Mouse (Mus musculus): ENCODE results near the gene Mettl24. TPM values are rescaled to one million over a fixed set of nuclear protein-coding genes. Genes with fewer than 3 reads are reported as not detected.

Mettl24 gene
- under 1 TPM; 0.49 to 0.71 TPM for total RNA-seq (2021)
- long read RNA-seq, experiment 1, result 0 reads
- long read RNA-seq, experiment 2, partial matches to known transcripts, result 0 of 1 reads
- long read RNA-seq, experiment 2, other reads (novel, unspliced or antisense), result 0 of 1 reads

DNA sequence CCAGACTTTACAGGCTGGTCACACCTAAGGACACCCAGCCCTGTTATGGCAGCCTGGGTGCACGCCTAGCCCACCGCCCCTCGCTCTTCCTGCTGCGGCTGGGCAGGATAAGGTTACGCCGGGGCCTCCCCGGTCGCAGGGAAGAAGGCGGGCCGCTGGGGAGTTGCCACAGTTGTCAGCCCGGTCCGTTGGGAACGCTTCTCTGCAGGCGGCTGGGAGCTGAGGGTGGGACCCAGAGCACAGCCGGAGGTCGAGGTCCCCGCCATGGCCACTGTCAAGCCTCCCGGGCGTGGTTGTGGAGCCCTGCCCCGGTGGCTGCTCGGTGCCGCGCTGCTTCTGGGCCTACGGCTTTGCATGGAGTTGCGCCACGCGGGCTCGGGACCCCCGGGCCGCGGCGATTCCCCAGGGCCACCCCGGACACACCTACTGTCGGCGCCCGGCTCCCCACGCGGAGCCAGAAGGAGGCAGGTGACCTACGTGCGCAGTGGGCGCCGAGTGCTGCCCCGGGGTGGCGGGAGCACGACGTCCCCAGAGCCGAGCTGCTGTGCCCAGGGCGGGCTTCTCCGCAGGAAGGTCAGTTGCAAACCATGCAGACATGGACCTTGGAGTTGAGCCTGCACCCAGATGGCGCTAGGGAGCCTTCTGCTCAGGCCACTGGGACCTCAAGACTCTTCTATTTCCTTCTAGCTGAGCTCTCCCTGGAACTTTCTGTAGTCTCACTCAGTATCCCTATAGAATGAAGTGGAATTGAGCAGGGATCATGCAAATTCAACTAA, at the start of gene Mettl24:
Gene Mettl24, plus strand, starts transcription at position 191 of the 776 bp plus-strand sequence.
- intact Hi-C loops (cut with DNase I), result loop anchor here (10.0 kb wide), 1 partner anchor 202 kb away; the partner anchor contains the start of genes Cdc40 and Wasf1
- peak; percentile 54 to 69 for DNase-seq

GRCm38 (mm10) chr10:40637331-40637730, 45.8 kb upstream of the Mettl24 start:
- DNase-seq, result no peak
- intact Hi-C loops (cut with DNase I), result no loop called here

DNA sequence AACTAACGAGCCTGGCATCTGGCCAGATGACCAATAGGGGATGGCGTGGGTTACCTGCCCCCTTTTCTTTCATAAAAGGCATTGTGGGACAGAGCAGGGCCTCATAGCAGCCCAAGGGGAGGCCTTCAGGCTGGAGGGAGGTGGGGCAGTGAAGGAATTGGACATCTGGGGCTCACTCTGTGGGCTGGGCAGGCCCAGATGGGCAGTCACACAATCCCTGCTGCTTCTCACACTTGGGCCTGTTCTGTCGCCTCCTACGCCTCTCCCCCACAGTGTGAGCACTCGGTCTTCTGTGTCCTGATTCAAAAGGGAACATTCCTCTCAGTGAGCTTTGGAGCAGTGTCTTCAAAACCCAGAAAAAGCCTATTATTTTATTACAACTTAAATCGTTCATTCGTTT, 44.8 kb upstream of the Mettl24 start:
- intact Hi-C loops (cut with DNase I), result no loop called here
- DNase-seq, result no peak

- no peak for DNase-seq
- intact Hi-C loops (cut with DNase I), result no loop called here
Measured at GRCm38 (mm10) chr10:40638823-40639819, 44.0 kb upstream of the Mettl24 start.

DNA sequence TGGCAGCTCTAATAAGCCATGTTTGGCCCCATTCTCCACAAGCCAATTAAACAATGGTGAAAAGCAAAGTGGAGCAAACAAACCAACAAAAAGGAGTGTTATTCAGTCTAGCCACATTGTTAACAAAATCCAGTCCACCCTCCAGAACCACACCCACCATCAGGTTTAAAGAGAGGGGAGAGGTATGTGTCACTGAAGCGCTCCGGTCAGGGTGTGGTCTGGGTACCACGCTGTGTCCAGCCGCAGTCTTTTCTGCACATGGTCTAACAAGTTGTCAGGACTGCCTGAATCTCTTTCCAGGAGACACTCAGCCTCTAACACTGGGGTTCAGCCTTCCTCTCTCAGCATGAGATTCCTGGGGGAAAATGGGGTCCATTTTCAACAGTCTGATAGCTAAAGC, 42.7 kb upstream of the Mettl24 start:
- intact Hi-C loops (cut with DNase I), result no loop called here
- DNase-seq, result no peak

DNA sequence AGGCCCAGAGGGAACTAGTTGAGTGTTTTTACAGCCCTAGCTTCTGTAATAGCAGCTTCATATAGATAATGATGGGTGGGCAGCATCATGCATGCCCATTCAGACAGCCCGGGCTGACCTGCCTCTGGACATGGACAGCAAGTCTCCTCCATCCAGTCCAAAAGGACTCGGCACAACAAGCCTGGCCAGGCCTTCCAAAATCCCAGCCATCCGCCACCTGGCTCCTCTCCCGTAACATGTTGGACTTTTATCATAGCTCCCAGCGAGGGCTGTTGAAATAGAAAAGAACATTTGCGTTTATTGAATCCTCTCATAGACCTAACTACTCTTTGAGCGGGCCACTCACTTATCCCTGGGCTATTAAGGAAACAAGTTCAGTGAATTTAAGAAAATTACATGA, 41.2 kb upstream of the Mettl24 start:
- intact Hi-C loops (cut with DNase I), result no loop called here
- DNase-seq, result no peak

- intact Hi-C loops (cut with DNase I), result no loop called here
- DNase-seq, result no peak
Measured at GRCm38 (mm10) chr10:40643126-40643525, 40.0 kb upstream of the Mettl24 start.

DNA sequence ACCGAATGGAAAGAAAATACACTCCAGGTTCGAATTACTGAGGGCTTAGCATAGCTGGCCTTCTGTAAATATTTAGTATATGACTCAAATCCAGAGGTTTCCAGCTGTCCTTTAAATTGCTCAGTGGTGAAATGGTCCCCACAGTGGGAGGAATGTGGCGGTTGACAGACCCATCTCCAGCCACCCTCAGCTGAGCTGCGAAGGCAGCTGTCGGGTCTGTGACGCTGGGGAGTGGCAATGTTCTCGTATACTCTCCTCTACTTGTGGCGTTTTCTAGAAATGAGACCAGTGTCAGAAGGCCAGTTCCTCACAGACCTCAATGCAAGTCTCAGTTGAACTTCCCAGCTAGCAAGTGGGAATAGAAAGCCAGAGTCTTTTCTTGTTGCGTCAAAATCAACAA, 38.6 kb upstream of the Mettl24 start:
- no peak for DNase-seq
- intact Hi-C loops (cut with DNase I), result no loop called here

DNA sequence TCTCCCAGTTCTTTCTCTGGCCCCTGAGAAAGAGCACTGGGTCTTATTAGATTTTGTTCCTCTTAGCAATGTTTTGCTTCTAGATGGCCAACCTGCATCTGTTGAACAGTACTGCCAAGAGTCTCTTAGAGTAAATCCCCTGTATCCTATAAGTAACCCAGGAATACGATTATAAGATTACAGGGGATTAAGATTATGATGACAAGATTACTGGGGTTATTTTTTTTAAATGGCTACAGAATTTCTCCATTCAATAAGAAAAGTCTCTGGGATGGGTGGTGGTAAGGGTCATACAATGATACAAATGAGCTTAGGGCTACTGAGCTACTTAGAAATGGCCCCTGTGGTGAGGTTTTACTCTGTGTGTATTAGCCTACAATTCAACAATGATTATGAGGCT, 37.7 kb upstream of the Mettl24 start:
- intact Hi-C loops (cut with DNase I), result no loop called here
- no peak for DNase-seq

DNA sequence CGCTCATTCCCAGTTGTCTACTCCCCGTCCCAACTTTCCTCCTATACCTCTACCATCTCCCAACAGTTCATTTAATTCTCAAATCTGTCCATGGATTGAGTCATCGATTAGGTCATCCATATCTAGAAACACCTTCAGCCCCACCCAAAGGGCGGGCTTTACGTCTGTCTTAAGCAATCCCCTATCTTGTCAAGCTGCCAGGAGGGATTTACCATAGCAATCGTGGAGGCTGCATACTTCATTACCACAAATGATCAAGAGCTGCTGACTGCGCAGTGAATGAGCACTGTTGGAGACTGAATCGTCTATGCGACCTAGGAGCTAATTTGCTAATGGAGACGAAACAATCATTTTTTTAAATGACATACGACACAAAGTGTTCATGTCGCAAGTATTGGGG, 34.3 kb upstream of the Mettl24 start:
- intact Hi-C loops (cut with DNase I), result no loop called here
- no peak for DNase-seq

DNA sequence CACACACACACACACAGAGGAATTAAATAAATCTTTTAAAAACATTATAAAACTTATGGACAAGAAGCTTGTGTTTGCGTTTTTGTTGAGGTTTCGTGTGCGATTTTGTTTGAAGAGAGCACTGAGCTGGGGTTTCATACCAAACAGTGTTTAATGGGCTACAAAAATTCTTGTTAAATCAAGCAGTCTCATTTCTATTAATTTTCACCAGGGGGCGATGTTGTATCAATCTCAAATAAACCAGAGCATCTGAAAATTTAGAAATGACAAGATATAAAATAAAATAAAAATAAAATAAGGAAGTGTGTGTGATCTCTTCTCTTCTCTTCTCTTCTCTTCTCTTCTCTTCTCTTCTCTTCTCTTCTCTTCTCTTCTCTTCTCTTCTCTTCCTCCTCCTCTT, 33.4 kb upstream of the Mettl24 start:
- no peak for DNase-seq
- intact Hi-C loops (cut with DNase I), result loop anchor here (5.0 kb wide), 1 partner anchor 233 kb away; the partner anchor contains the start of genes Cdc40 and Wasf1

GRCm38 (mm10) chr10:40651676-40652075, 31.4 kb upstream of the Mettl24 start:
- no peak for DNase-seq
- intact Hi-C loops (cut with DNase I), result loop anchor here (5.0 kb wide), 1 partner anchor 231 kb away; the partner anchor contains the start of genes Cdc40 and Wasf1

DNA sequence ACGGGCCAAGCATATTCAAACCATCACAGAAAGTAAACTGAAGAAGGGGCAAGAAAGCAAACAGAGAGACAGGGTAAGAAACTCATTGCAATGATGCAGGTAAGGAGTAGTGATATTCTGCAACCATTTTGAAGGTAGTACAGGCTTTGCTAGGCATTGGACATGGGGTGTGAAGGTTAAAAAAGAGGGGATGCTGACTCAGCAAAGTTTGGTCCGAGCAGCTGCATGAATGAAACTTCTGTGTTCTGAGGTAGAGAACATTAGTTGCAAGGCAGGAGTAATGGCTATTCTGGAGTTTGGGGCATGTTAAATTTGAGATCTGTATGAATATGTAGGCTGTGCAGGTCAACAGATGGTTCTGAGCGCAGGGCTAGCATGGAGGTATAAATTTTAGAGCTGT, 17.8 kb upstream of the Mettl24 start:
- intact Hi-C loops (cut with DNase I), result no loop called here
- DNase-seq, result no peak

GRCm38 (mm10) chr10:40666943-40667342, 16.1 kb upstream of the Mettl24 start:
- intact Hi-C loops (cut with DNase I), result no loop called here
- no peak for DNase-seq

DNA sequence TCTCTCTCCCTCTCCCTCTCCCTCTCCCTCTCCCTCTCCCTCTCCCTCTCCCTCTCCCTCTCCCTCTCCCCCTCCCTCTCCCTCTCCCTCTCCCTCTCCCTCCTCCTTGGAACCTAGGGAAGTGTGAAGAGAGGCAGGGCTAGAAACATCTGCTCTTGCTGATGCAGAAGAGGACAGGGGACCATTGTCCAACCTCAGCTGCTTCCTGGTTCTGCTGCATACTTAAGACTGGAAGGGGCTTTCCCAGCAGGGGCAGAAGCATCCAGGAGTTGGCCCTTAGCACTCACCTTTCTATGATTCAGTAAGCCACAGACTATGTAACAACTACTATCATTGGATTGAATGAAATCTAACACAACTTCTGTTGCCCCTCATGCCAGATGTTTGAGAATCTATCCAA, 14.4 kb upstream of the Mettl24 start:
- intact Hi-C loops (cut with DNase I), result no loop called here

GRCm38 (mm10) chr10:40672587-40673296, 10.3 kb upstream of the Mettl24 start:
- DNase-seq, result no peak
- intact Hi-C loops (cut with DNase I), result no loop called here

More for the DNA sequence above, 14.4 kb upstream of the Mettl24 start:
- no peak for DNase-seq

GRCm38 (mm10) chr10:40673297-40673665, 9.8 kb upstream of the Mettl24 start:
- DNase-seq, result no peak
- intact Hi-C loops (cut with DNase I), result no loop called here

DNA sequence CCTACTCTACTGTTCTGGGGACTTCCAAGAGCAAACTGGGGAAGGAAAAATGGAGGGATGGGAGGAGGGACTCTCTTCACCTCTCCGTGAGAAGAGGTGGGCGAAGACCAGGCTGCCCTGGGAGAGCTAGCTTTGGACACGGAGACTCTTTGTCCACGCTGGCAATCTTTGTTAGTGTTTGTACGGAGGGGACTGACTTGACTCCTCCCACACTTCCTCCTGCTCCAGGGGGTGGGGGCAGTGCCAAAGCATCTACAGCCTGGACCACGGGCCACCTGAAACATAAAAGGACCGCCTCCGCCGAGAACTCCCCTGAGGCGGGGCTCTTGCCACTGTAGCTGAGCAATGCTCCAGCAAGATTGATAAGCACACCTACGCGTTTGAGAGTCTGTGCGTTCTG, 8.9 kb upstream of the Mettl24 start:
- intact Hi-C loops (cut with DNase I), result no loop called here
- no peak for DNase-seq

DNA sequence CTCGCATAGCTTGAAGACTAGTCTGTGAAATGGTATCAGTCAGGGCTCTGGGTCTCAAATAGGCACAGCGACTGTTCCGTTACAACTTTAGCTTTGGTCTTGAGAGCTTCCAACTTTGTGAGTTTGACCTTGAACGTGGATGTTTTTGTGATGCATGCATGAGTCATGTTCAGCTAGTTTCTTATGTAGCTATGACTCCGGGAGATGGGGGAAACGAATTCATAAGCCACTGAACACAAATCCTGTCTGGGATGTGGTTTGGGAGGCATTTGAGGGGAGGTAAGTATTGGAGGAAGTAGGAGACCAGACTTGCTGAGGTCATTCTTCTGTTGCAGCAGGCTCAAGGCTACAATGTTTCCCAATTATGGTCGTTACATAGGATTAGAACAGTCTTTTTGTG, 7.2 kb upstream of the Mettl24 start:
- intact Hi-C loops (cut with DNase I), result no loop called here
- no peak for DNase-seq

GRCm38 (mm10) chr10:40678477-40678876, 4.6 kb upstream of the Mettl24 start:
- intact Hi-C loops (cut with DNase I), result no loop called here
- DNase-seq, result no peak
